Mouse (Mus musculus) C2C12 (cell line): ENCODE measurements around the gene Nsun2.

ENCODE experiments used
- CEBPB ChIP-seq: IDR thresholded peaks from one replicate; pipeline ENCODE4 v1.6.1; 2011; ENCODE audit warnings: low read depth, mild to moderate bottlenecking, control low read depth, moderate library complexity
- CTCF ChIP-seq: IDR thresholded peaks from one replicate; pipeline ENCODE4 v1.5.1; 2011; ENCODE audit not compliant: control insufficient read depth, insufficient read depth, insufficient read length
- FOSL1 ChIP-seq: IDR thresholded peaks from one replicate; pipeline ENCODE4 v1.8.0; 2011; ENCODE audit warnings: mild to moderate bottlenecking, low read length; ENCODE audit not compliant: poor library complexity, insufficient read depth, severe bottlenecking
- MYOD1 ChIP-seq: IDR thresholded peaks from one replicate; pipeline ENCODE4 v1.6.1; 2011; ENCODE audit warnings: low read depth; ENCODE audit not compliant: control insufficient read depth, insufficient read length
- MYOG ChIP-seq: IDR thresholded peaks from one replicate; pipeline ENCODE4 v1.6.1; 2011; ENCODE audit not compliant: control insufficient read depth, insufficient read length; ENCODE audit errors: extremely low read depth

DNA sequence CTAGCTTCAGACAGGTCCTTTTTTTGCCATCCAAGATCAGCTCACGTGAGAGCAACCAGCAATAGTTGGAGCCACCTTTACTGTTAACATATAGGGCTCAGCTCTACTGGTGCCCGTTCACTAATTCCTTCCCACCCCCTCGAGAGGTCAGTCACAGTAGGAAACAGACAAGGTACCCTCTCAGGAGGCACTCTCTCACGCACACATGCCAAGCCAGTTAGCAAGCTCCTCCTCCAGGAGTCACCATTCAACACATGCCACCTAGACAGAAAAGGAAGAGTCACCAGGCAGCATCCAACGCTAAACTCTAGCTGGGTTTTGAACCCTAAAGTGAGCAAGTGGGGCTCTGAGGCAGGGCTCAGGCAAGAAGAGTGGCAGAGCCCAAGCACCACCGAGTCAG, 2.1 kb upstream of the Nsun2 start:
- TF ChIP-seq CTCF (no peak), CEBPB (no peak), MYOD1 (no peak), FOSL1 (no peak), MYOG (no peak)
